Mouse (Mus musculus) midbrain, embryonic 13.5 days (tissue): ENCODE measurements around the gene Scgb1b12. TPM values are rescaled to one million over a fixed set of nuclear protein-coding genes. Genes with fewer than 3 reads are reported as not detected.
"Not testable (repeated sequence)": the region's sequence is repeated elsewhere in the genome, so short reads cannot be mapped to it uniquely, and the experiment has no call there.

Source experiments
- ATAC-seq: fragments of 200-750 bp; cut with Nextera tagmentation; 2 replicates; pipeline ENCODE4 v1.8.0; 2017; ENCODE audit warnings: mild to moderate bottlenecking, moderate TSS enrichment, moderate library complexity
- H3K27ac ChIP-seq: fragments of 300-500 bp; sonication (generic); 2 replicates; pipeline ENCODE4 v1.5.1; 2015; ENCODE audit warnings: inconsistent platforms, mild to moderate bottlenecking, moderate library complexity
- H3K27me3 ChIP-seq: fragments of 300-500 bp; sonication (generic); 2 replicates; pipeline ENCODE4 v1.6.1; 2015; ENCODE audit warnings: mild to moderate bottlenecking, inconsistent platforms
- H3K36me3 ChIP-seq: fragments of 300-500 bp; sonication (generic); 2 replicates; pipeline ENCODE4 v1.6.1; 2015; ENCODE audit warnings: mild to moderate bottlenecking, inconsistent platforms
- H3K4me1 ChIP-seq: fragments of 300-500 bp; sonication (generic); replicated peaks from 2 replicates; pipeline ENCODE4 v1.6.1; 2015; ENCODE audit warnings: inconsistent platforms
- H3K4me2 ChIP-seq: fragments of 300-500 bp; sonication (generic); replicated peaks from 2 replicates; pipeline ENCODE4 v1.6.1; 2015; ENCODE audit warnings: moderate library complexity, mild to moderate bottlenecking, inconsistent platforms
- H3K4me3 ChIP-seq: fragments of 300-500 bp; sonication (generic); replicated peaks from 2 replicates; pipeline ENCODE4 v1.5.1; 2015; ENCODE audit warnings: mild to moderate bottlenecking, inconsistent platforms
- H3K9ac ChIP-seq: fragments of 300-500 bp; sonication (generic); replicated peaks from 2 replicates; pipeline ENCODE4 v1.6.1; 2015; ENCODE audit warnings: mild to moderate bottlenecking, inconsistent platforms
- H3K9me3 ChIP-seq: fragments of 300-500 bp; sonication (generic); 2 replicates; pipeline ENCODE4 v1.6.1; 2016; ENCODE audit warnings: mild to moderate bottlenecking, inconsistent platforms
- WGBS: fragments of 180-500 bp; shearing (Covaris S2); methylation state at CpG from one replicate; pipeline ENCODE4 v1.1.7; 2015; 5-methylcytosine and 5-hydroxymethylcytosine counted together
- polyA plus RNA-seq: library from polyadenylated mRNA; unstranded; fragments of >200 nt; fragmentation: Nextera tagmentation; extraction: Ambion mirVana; gene quantifications from 2 replicates; pipeline ENCODE4 v1.2.1, GENCODE M21; 2015

Scgb1b12 gene
- not detected in 2 replicates for polyA plus RNA-seq

DNA sequence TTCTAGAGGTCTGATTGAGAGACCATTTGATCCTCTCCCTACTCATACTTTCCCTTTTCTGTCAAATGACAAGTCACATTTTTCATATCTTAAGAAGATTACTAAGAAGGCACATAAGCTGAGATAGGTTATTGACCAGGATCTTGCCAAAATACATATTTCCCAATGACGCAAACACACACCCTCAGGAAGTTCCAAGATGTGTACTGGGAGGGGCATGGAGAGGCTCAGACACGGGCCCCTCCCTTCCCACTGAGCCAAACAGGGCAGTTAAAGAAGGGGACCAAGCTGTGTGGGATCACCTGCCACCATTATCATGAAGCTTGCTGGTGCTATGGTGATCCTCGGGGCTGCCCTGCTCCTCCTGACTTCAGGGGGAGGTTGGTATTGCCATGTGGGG is at the start of gene Scgb1b12:
Scgb1b12 (plus strand) TSS at position 301 of the 400 bp plus-strand sequence.
- not testable (repeated sequence) for ATAC-seq, H3K27me3 ChIP-seq
- 86% methylated on average over 3 of the region's 3 CpGs for WGBS

DNA sequence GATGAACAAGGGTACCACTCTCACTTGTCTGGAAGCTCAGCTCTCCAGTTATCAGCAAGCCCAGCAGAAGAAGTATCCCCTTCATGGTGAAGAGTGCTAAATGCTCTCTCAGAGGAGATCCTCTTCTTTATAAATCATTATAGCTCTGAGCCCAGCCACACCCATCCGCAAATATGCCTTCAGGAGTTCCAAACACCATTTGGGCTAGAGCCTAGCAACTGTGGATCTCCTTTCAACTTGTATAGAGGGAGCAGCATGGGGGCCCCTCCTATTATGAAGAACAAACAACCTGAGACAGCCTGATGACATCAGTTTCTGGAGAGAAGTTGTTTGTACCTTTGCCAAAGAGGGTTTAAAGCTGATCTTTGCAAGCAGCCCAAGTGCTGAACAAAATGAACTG is 6.8 kb upstream of the Scgb1b12 start, which contains the start of gene Scgb2b12:
Scgb2b12 (minus strand) TSS at position 101 of the 400 bp plus-strand sequence.
- H3K4me1 ChIP-seq, H3K4me3 ChIP-seq, H3K9me3 ChIP-seq, H3K4me2 ChIP-seq, H3K27ac ChIP-seq, H3K36me3 ChIP-seq, H3K27me3 ChIP-seq, H3K9ac ChIP-seq, ATAC-seq: not testable (repeated sequence)
- WGBS = 84% methylated on average over 1 of the region's 1 CpGs

More for the DNA sequence above, at the start of gene Scgb1b12:
- H3K27ac ChIP-seq, H3K36me3 ChIP-seq, H3K9me3 ChIP-seq, H3K4me1 ChIP-seq, H3K9ac ChIP-seq, H3K4me3 ChIP-seq, H3K4me2 ChIP-seq: not testable (repeated sequence)

Other genes with a start within 250 kb of the Scgb1b12 start
- gene Scgb1b10, start 233.3 kb upstream of the Scgb1b12 start, polyA plus RNA-seq = not detected in 2 replicates
- gene Scgb2b11, start 123.0 kb upstream of the Scgb1b12 start, polyA plus RNA-seq = not detected in 2 replicates
- not detected in 2 replicates for gene Scgb1b11, start 111.3 kb upstream of the Scgb1b12 start, polyA plus RNA-seq
- not detected in 2 replicates for gene Scgb2b12, start 6.9 kb upstream of the Scgb1b12 start, polyA plus RNA-seq
- gene Scgb1b29, start 107.4 kb downstream of the Scgb1b12 start, polyA plus RNA-seq = not detected in 2 replicates